Comparison of ENCODE assay signal across 7 mouse cellular contexts in the genomic region with DNA sequence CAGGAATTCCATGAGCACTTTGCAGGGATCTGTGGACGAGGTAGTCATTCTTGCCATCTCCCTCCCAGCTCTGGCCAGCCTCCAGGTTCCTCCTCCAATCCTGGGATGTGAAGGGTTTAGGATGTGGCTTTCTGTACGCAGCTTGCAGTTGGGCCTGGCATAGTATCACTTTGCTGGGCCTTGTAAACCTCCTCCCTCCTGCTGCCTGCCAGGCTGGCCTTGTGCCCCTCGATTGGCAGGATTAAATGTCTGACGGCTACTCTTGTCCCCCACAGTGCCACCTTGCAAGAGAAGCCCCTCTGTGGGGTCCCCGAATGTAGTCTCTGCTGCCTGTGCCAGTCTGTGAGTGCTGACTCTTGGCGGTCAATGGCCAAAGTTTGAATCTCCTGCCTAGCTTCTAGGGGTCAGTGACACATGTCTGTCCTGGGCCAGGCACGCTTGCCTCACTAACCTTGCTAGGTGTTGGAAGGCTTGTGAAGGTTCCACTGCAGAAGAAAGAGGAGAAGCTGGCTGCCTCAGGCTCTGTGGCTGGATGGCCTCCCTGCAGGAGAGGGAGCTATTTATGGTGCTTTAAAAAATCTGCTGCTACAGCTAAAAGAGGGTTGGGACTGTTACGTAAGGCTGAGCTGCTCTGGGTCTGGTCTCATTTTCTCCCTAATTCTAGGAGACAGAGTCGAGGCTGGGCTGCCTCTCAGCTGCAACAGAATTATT. TPM values are rescaled to one million over a fixed set of nuclear protein-coding genes. Genes with fewer than 3 reads are reported as not detected.
DNase-seq lines count a peak whose midpoint lies in the region; ATAC-seq and TF ChIP-seq lines count a peak whose summit lies in the region.

No protein-coding gene starts in this region.

- H3K27ac ChIP-seq in kidney, postnatal 0 days = no peak overlapping the region
- H3K27ac ChIP-seq in stomach, embryonic 14.5 days (ENCODE audit: low read length) = peak overlapping the region; percentile 7; the same call in 1 of the 2 replicates

- no peaks in the 10 kb centered on the region for H3K36me3 ChIP-seq in kidney, postnatal 0 days (ENCODE audit: insufficient read depth, low read length)
- no peaks in the 10 kb centered on the region for H3K36me3 ChIP-seq in stomach, embryonic 14.5 days (ENCODE audit: control insufficient read depth, insufficient read depth, low read length)

- TF ChIP-seq POLR2A in lung, adult 2 months (IDR thresholded peaks at IDR 0.05; ENCODE audit: borderline replicate concordance, extremely low read depth, low read depth, low read length) = no peak

- H3K27me3 ChIP-seq in kidney, postnatal 0 days (ENCODE audit: insufficient read depth, low read length) = no peaks in the 10 kb centered on the region
- no peaks in the 10 kb centered on the region for H3K27me3 ChIP-seq in stomach, embryonic 14.5 days (ENCODE audit: control insufficient read depth, insufficient read depth, low read length)

- peaks cover 29% of the 10 kb centered on the region for H3K4me1 ChIP-seq in kidney, postnatal 0 days (replicated peaks; ENCODE audit: insufficient read depth, low read length)
- H3K4me1 ChIP-seq in lung, adult 2 months (ENCODE audit: control insufficient read depth, insufficient read depth, low read length) = peaks cover 31% of the 10 kb centered on the region
- peaks cover 34% of the 10 kb centered on the region for H3K4me1 ChIP-seq in stomach, embryonic 14.5 days (ENCODE audit: control insufficient read depth, insufficient read depth, low read length)

- H3K4me3 ChIP-seq in kidney, postnatal 0 days (replicated peaks; ENCODE audit: low read depth, low read length) = no peak overlapping the region
- H3K4me3 ChIP-seq in lung, adult 2 months (replicated peaks; ENCODE audit: extremely low read depth, low read depth, low read length) = no peak overlapping the region
- no peak overlapping the region for H3K4me3 ChIP-seq in stomach, embryonic 14.5 days (ENCODE audit: low read depth, low read length)

- WGBS in kidney, postnatal 0 days = 54% methylated on average over 9 of the region's 9 CpGs
- WGBS in lung, adult 2 months = 53% methylated on average over 9 of the region's 9 CpGs
- 72% methylated on average over 9 of the region's 9 CpGs for WGBS in stomach, embryonic 14.5 days

- no peak overlapping the region for H3K4me2 ChIP-seq in kidney, postnatal 0 days (ENCODE audit: low read length)
- no peak overlapping the region for H3K4me2 ChIP-seq in stomach, embryonic 14.5 days (replicated peaks; ENCODE audit: low read depth, low read length)

- no peaks in the 10 kb centered on the region for H3K9me3 ChIP-seq in kidney, postnatal 0 days (replicated peaks; ENCODE audit: low read length)
- H3K9me3 ChIP-seq in stomach, embryonic 14.5 days (ENCODE audit: control insufficient read depth, low read depth, low read length) = no peaks in the 10 kb centered on the region

- no peak for ATAC-seq in kidney, postnatal 0 days (replicated peaks; ENCODE audit: low FRiP score, low read depth)
- ATAC-seq in stomach, embryonic 14.5 days (ENCODE audit: insufficient number of reproducible peaks, insufficient read depth, low FRiP score, low read depth) = no peak

- intact Hi-C loops in gastrocnemius, postnatal 36 days (cut with DNase I) = no loop called here

- TF ChIP-seq CTCF in kidney, postnatal 0 days (IDR thresholded peaks at IDR 0.05; ENCODE audit: low read depth) = no peak
- TF ChIP-seq CTCF in lung, adult 2 months (IDR thresholded peaks at IDR 0.05; ENCODE audit: insufficient read depth, low read length) = no peak

- 0 out of 2 replicates have a peak overlapping the region, but pooled peaks have one; percentile 2 for H3K9ac ChIP-seq in kidney, postnatal 0 days (ENCODE audit: low read depth, low read length)
- no peak overlapping the region for H3K9ac ChIP-seq in stomach, embryonic 14.5 days (replicated peaks; ENCODE audit: low read depth, low read length)

- peak; percentile 97 for DNase-seq in brain, adult 2 months (ENCODE audit: low read depth, low spot score)
- peak; percentile 75 to 79 for DNase-seq in cerebellum, postnatal 14 days
- DNase-seq in gastrocnemius, postnatal 36 days = peak; percentile 68
- no peak for DNase-seq in kidney, postnatal 0 days (ENCODE audit: low spot score)
- DNase-seq in lung, adult 2 months = peak; percentile 46
- no peak for DNase-seq in yolk sac, embryonic 10.5 days (ENCODE audit: low spot score)

RNA-seq across cellular contexts. Expression of a gene that starts 58.3 kb away (rescaled TPM):
- 100 to 1,000 TPM; 182 to 188 TPM for total RNA-seq in gastrocnemius, postnatal 36 days (2021)
- 11.6 and 13.0 TPM in 2 replicates for polyA plus RNA-seq in kidney, postnatal 0 days (2015; fragmentation: Nextera tagmentation; extraction: Ambion mirVana)
- 73.9 and 88.5 TPM in 2 replicates for polyA plus RNA-seq in lung, adult 2 months (2012; rRNA removed)
- polyA plus RNA-seq in stomach, embryonic 14.5 days (2014; fragmentation: Nextera tagmentation; extraction: Ambion mirVana) = 18.3 and 21.9 TPM in 2 replicates

Comparison
In these comparisons a context has a peak if more than half of its experiments do, and no peak if none do; other contexts are left out.
1. DNase-seq: peak in brain, adult 2 months (single experiment), cerebellum, postnatal 14 days (2 of 2), gastrocnemius, postnatal 36 days (2 of 2) and lung, adult 2 months (single experiment); none in kidney, postnatal 0 days (single experiment) and yolk sac, embryonic 10.5 days (single experiment).